Mouse (Mus musculus) heart, postnatal 0 days (tissue): ENCODE measurements around the gene Timeless. TPM values are rescaled to one million over a fixed set of nuclear protein-coding genes. Genes with fewer than 3 reads are reported as not detected.

Experiments used
- ATAC-seq: fragments of 200-750 bp; cut with Nextera tagmentation; 2 replicates; pipeline ENCODE4 v1.8.0; 2017; ENCODE audit warnings: low read depth, moderate number of reproducible peaks, moderate library complexity; ENCODE audit not compliant: insufficient read depth
- DNase-seq: peaks from one replicate; pipeline ENCODE4 v3.0.0-alpha.2; 2016; ENCODE audit warnings: low spot score
- H3K27ac ChIP-seq: fragments of 300-500 bp; sonication (generic); 2 replicates; pipeline ENCODE4 v1.5.1; 2014; ENCODE audit warnings: low read depth, mild to moderate bottlenecking
- H3K27me3 ChIP-seq: fragments of 300-500 bp; sonication (generic); 2 replicates; pipeline ENCODE4 v1.6.1; 2014; ENCODE audit warnings: low read length, mixed read lengths; ENCODE audit not compliant: control insufficient read depth, insufficient read depth
- H3K36me3 ChIP-seq: fragments of 300-500 bp; sonication (generic); replicated peaks from 2 replicates; pipeline ENCODE4 v1.6.1; 2014; ENCODE audit warnings: low read length, mixed read lengths; ENCODE audit not compliant: control insufficient read depth, insufficient read depth
- H3K4me1 ChIP-seq: fragments of 300-500 bp; sonication (generic); 2 replicates; pipeline ENCODE4 v1.6.1; 2014; ENCODE audit warnings: antibody characterized with exemption; ENCODE audit not compliant: control insufficient read depth, insufficient read depth
- H3K4me2 ChIP-seq: fragments of 300-500 bp; sonication (generic); 2 replicates; pipeline ENCODE4 v1.6.1; 2014; ENCODE audit warnings: low read depth, mild to moderate bottlenecking, low read length, moderate library complexity
- H3K4me3 ChIP-seq: fragments of 300-500 bp; sonication (generic); 2 replicates; pipeline ENCODE4 v1.5.1; 2014; ENCODE audit warnings: low read depth, low read length
- H3K9ac ChIP-seq: fragments of 300-500 bp; sonication (generic); replicated peaks from 2 replicates; pipeline ENCODE4 v1.6.1; 2014; ENCODE audit warnings: low read depth, low read length, mixed read lengths
- H3K9me3 ChIP-seq: fragments of 300-500 bp; sonication (generic); replicated peaks from 2 replicates; pipeline ENCODE4 v1.6.1; 2016; ENCODE audit warnings: low read length; ENCODE audit not compliant: control insufficient read depth
- CTCF ChIP-seq: IDR thresholded peaks from 2 replicates; pipeline ENCODE4 v1.5.1; 2016; ENCODE audit warnings: antibody characterized with exemption, control low read depth, low read depth
- EP300 ChIP-seq: IDR thresholded peaks from 2 replicates; pipeline ENCODE4 v1.6.1; 2016; ENCODE audit warnings: antibody characterized with exemption, low read depth
- WGBS: fragments of 180-500 bp; shearing (Covaris S2); extraction: QIAGEN DNeasy Blood & Tissue Kit; methylation state at CpG from one replicate; pipeline ENCODE4 v1.1.7; 2014; 5-methylcytosine and 5-hydroxymethylcytosine counted together
- polyA plus RNA-seq: library from polyadenylated mRNA; unstranded; fragments of >200 nt; fragmentation: Nextera tagmentation; extraction: Ambion mirVana; gene quantifications from 2 replicates; pipeline ENCODE4 v1.2.1, GENCODE M21; 2015
- total RNA-seq: library from RNA; depleted of rRNA; stranded (reverse); fragments of >200 nt; gene quantifications from 2 replicates; pipeline ENCODE4 v1.2.3, GENCODE M21; 2014; ENCODE audit warnings: low replicate concordance

Gene Timeless
- total and polyA plus RNA-seq, 2 experiments from 2014 or later: 11.1 to 15.2 TPM

- Histone ChIP-seq H3K4me3 (no peak overlapping the region), H3K36me3 (peaks cover 19% of the 10 kb centered on the region), H3K4me2 (peak overlapping the region; percentile 33), H3K27ac (peak overlapping the region; percentile 79; the same call in 1 of the 2 replicates), H3K9ac (0 out of 2 replicates have a peak overlapping the region, but pooled peaks have one; percentile 3), H3K9me3 (no peaks in the 10 kb centered on the region), H3K4me1 (peaks cover 17% of the 10 kb centered on the region; the same call in 1 of the 2 replicates), H3K27me3 (no peaks in the 10 kb centered on the region)
- TF ChIP-seq CTCF: no peak
- no peak for TF ChIP-seq EP300
- 74% methylated on average over 13 of the region's 13 CpGs for WGBS
- ATAC-seq: no peak
- no peak for DNase-seq
Measured at GRCm38 (mm10) chr10:128296370-128297090, 64.7 kb downstream of the Timeless start.

- WGBS: 35% methylated on average over 4 of the region's 4 CpGs
- ATAC-seq: peak; percentile 3; the same call in 1 of the 2 replicates
- peak overlapping the region; percentile 14 for H3K4me3 ChIP-seq
- no peaks in the 10 kb centered on the region for H3K27me3 ChIP-seq
- peaks cover 12% of the 10 kb centered on the region for H3K36me3 ChIP-seq
- peak overlapping the region; percentile 79 for H3K27ac ChIP-seq
- H3K4me1 ChIP-seq: peaks cover 20% of the 10 kb centered on the region
- no peak for DNase-seq
- H3K9me3 ChIP-seq: no peaks in the 10 kb centered on the region
- peak overlapping the region; percentile 33 for H3K4me2 ChIP-seq
- no peak for TF ChIP-seq CTCF
- no peak for TF ChIP-seq EP300
- peak overlapping the region; percentile 21; the same call in 1 of the 2 replicates for H3K9ac ChIP-seq
Measured at GRCm38 (mm10) chr10:128297221-128297620, 65.4 kb downstream of the Timeless start.

GRCm38 (mm10) chr10:128297622-128298021 is 65.8 kb downstream of the Timeless start:
- Histone ChIP-seq H3K4me2 (peak overlapping the region; percentile 33), H3K9ac (peak overlapping the region; percentile 21), H3K4me3 (peak overlapping the region; percentile 14), H3K4me1 (peaks cover 24% of the 10 kb centered on the region), H3K9me3 (no peaks in the 10 kb centered on the region), H3K27ac (peak overlapping the region; percentile 79), H3K36me3 (peaks cover 8% of the 10 kb centered on the region; the same call in 1 of the 2 replicates), H3K27me3 (no peaks in the 10 kb centered on the region)
- DNase-seq (peak; percentile 85), ATAC-seq (peak; percentile 92)
- no peak for TF ChIP-seq CTCF
- no peak for TF ChIP-seq EP300
- WGBS: 29% methylated on average over 11 of the region's 11 CpGs

DNA sequence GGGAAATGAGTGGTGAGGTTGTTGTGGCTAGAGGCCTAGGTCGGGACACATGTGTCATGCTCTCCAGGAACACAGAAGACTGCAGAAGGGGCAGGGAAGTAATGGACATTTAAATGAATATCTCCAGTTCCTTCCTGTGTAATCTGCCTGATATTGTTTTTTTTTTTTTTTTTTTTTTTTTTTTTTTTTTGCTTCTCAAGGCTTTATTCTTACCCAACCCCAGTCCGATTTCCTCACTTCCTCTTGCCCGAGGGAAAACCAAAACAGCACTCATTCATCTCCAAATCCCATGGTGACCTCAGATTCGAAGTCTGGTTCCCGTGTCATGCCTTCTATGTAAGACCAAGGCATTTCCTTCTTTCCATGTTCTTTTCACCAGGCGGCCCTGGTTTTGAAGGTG is 66.4 kb downstream of the Timeless start:
- DNase-seq: no peak
- Histone ChIP-seq H3K4me2 (no peak overlapping the region), H3K36me3 (peaks cover 2% of the 10 kb centered on the region; the same call in 1 of the 2 replicates), H3K27ac (peak overlapping the region; percentile 79), H3K4me1 (peaks cover 26% of the 10 kb centered on the region), H3K4me3 (no peak overlapping the region), H3K9ac (no peak overlapping the region; the same call in 1 of the 2 replicates), H3K27me3 (no peaks in the 10 kb centered on the region), H3K9me3 (no peaks in the 10 kb centered on the region)
- WGBS: 62% methylated on average over 6 of the region's 6 CpGs
- no peak for ATAC-seq
- TF ChIP-seq CTCF: no peak
- no peak for TF ChIP-seq EP300

GRCm38 (mm10) chr10:128298702-128299171 is 66.9 kb downstream of the Timeless start, which contains the start of gene Il23a:
TSS of gene Il23a (minus strand) at chr10:128298752.
- peak within 1 kb of the TSS; percentile 21 for H3K9ac ChIP-seq
- no peak for DNase-seq
- H3K4me3 ChIP-seq: peak within 1 kb of the TSS; percentile 14

More at GRCm38 (mm10) chr10:128298702-128299171, 66.9 kb downstream of the Timeless start, which contains the start of gene Il23a:
- Histone ChIP-seq H3K36me3 (no peaks in the 10 kb centered on the region), H3K4me1 (peaks cover 28% of the 10 kb centered on the region), H3K27ac (peak within 1 kb of the TSS; percentile 79), H3K9me3 (no peaks in the 10 kb centered on the region), H3K27me3 (no peaks in the 10 kb centered on the region), H3K4me2 (peak within 1 kb of the TSS; percentile 33)
- 68% methylated on average over 11 of the region's 11 CpGs for WGBS
- no peak for ATAC-seq
- TF ChIP-seq EP300: no peak
- TF ChIP-seq CTCF: no peak
